Mouse (Mus musculus): ENCODE results near the gene Gm10230. TPM values are rescaled to one million over a fixed set of nuclear protein-coding genes. Genes with fewer than 3 reads are reported as not detected.
"Not testable (repeated sequence)": the region's sequence is repeated elsewhere in the genome, so short reads cannot be mapped to it uniquely, and the experiment has no call there.

Gm10230 gene
- not detected in 2 replicates for polyA plus RNA-seq (2011; ENCODE audit: insufficient read depth, insufficient read length, low replicate concordance, missing spikeins)

DNA sequence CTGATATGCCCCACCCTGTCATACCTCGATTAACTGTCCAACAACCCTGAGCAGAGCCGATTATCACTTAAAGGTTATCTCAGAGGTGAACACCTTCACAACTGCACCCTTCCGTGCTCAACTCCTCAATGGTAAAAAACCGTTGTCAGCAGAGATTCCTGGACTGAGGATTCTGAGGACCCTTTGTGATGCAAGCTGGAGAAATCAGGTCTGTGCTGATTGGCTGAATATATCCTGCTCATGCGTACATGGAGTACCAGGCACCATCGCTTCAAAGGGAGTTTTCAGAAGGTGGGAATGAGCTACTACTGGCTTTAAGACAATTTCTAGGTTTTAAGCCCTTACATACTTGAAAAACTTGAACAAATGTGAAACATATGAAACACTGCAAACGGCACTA lies at the start of gene Gm10230:
Gene Gm10230, minus strand, starts transcription at position 101 of the 400 bp plus-strand sequence.
- not testable (repeated sequence) for H3K4me3 ChIP-seq (replicated peaks; ENCODE audit: control insufficient read depth, low read depth, low read length); H3K27ac ChIP-seq (ENCODE audit: control insufficient read depth, insufficient read depth, low read depth, low read length, poor library complexity); H3K4me1 ChIP-seq (ENCODE audit: control insufficient read depth, insufficient read depth, low read length)
- WGBS: no CpG with 5 or more reads among the region's 7 CpGs

Measured in bone marrow, adult 2 months (tissue).